Comparison of ENCODE assay signal across 11 mouse cellular contexts in genomic region chr14:120626223-120626935, GRCm38 (mm10).
A peak's percentile ranks its signal among the peaks of the same experiment; 100 is the strongest.
DNase-seq lines count a peak whose midpoint lies in the region; ATAC-seq lines count a peak whose summit lies in the region.
"Had no signal": no experiment of that assay in that cellular context is flagged by ENCODE, and none has a peak within 500 bp of the region (broad histone marks: within the 10 kb centered on the region; RNA-seq: fewer than 3 reads in every experiment).

No protein-coding gene starts in this region.

- 73% methylated on average over 9 of the region's 9 CpGs for WGBS in midbrain, embryonic 12.5 days
- 81% methylated on average over 9 of the region's 9 CpGs for WGBS in midbrain, embryonic 11.5 days
- 59% methylated on average over 9 of the region's 9 CpGs for WGBS in intestine, embryonic 16.5 days
- WGBS in liver, embryonic 12.5 days (ENCODE audit: insufficient replicate concordance): 80% methylated on average over 9 of the region's 9 CpGs

- no peak for DNase-seq in midbrain, embryonic 11.5 days (ENCODE audit: low spot score, missing footprints)
- DNase-seq in lung, adult 18-20 months: peak; percentile 32 to 57
- peak; percentile 21 for DNase-seq in right cerebral cortex, postnatal 4 days
- DNase-seq in adrenal gland, postnatal 14 days: no peak
- no peak for DNase-seq in urinary bladder, adult 2 months (ENCODE audit: low spot score)
- DNase-seq: gastrocnemius, postnatal 25 days had no signal

- H3K27ac ChIP-seq in midbrain, embryonic 12.5 days (replicated peaks): peak overlapping the region; percentile 21; the same call in 1 of the 2 replicates
- no peak overlapping the region for H3K27ac ChIP-seq in midbrain, embryonic 11.5 days (ENCODE audit: low read depth, low read length)
- H3K27ac ChIP-seq in intestine, embryonic 16.5 days (ENCODE audit: low read length): no peak overlapping the region
- no peak overlapping the region for H3K27ac ChIP-seq in liver, embryonic 12.5 days
- H3K27ac ChIP-seq: left cerebral cortex, adult 2 months had no signal

- no peaks in the 10 kb centered on the region for H3K27me3 ChIP-seq in midbrain, embryonic 12.5 days
- no peaks in the 10 kb centered on the region for H3K27me3 ChIP-seq in midbrain, embryonic 11.5 days (ENCODE audit: control insufficient read depth, insufficient read depth, low read length)
- H3K27me3 ChIP-seq in intestine, embryonic 16.5 days (replicated peaks; ENCODE audit: control insufficient read depth, insufficient read depth, low read length): no peaks in the 10 kb centered on the region
- no peaks in the 10 kb centered on the region for H3K27me3 ChIP-seq in liver, embryonic 12.5 days (replicated peaks)

- peak; percentile 49; the same call in 1 of the 2 replicates for ATAC-seq in midbrain, embryonic 12.5 days (ENCODE audit: low FRiP score, low read depth)
- no peak for ATAC-seq in midbrain, embryonic 11.5 days (ENCODE audit: low FRiP score)
- peak; percentile 75 for ATAC-seq in intestine, embryonic 16.5 days
- ATAC-seq in liver, embryonic 12.5 days: no peak

- H3K4me3 ChIP-seq in midbrain, embryonic 12.5 days: no peak overlapping the region
- H3K4me3 ChIP-seq in midbrain, embryonic 11.5 days (ENCODE audit: low read depth, low read length): no peak overlapping the region
- H3K4me3 ChIP-seq in intestine, embryonic 16.5 days (ENCODE audit: low read length): no peak overlapping the region
- no peak overlapping the region for H3K4me3 ChIP-seq in liver, embryonic 12.5 days
- H3K4me3 ChIP-seq: left cerebral cortex, adult 2 months; myocyte had no signal

- H3K36me3 ChIP-seq in midbrain, embryonic 12.5 days: no peaks in the 10 kb centered on the region
- H3K36me3 ChIP-seq in midbrain, embryonic 11.5 days (ENCODE audit: control insufficient read depth, insufficient read depth, low read length): no peaks in the 10 kb centered on the region
- H3K36me3 ChIP-seq in intestine, embryonic 16.5 days (ENCODE audit: control insufficient read depth, insufficient read depth, low read length): no peaks in the 10 kb centered on the region
- H3K36me3 ChIP-seq in liver, embryonic 12.5 days: no peaks in the 10 kb centered on the region

- no peak overlapping the region for H3K9ac ChIP-seq in midbrain, embryonic 12.5 days (replicated peaks)
- H3K9ac ChIP-seq in midbrain, embryonic 11.5 days (ENCODE audit: low read length): no peak overlapping the region
- no peak overlapping the region for H3K9ac ChIP-seq in intestine, embryonic 16.5 days (ENCODE audit: low read depth, low read length)
- no peak overlapping the region for H3K9ac ChIP-seq in liver, embryonic 12.5 days

- H3K4me1 ChIP-seq in midbrain, embryonic 12.5 days: peaks cover 7% of the 10 kb centered on the region; the same call in 1 of the 2 replicates
- no peaks in the 10 kb centered on the region for H3K4me1 ChIP-seq in midbrain, embryonic 11.5 days (ENCODE audit: control insufficient read depth, insufficient read depth, low read length)
- H3K4me1 ChIP-seq in intestine, embryonic 16.5 days (ENCODE audit: control insufficient read depth, insufficient read depth, low read length): no peaks in the 10 kb centered on the region
- no peaks in the 10 kb centered on the region for H3K4me1 ChIP-seq in liver, embryonic 12.5 days

- H3K4me2 ChIP-seq in midbrain, embryonic 12.5 days (replicated peaks): no peak overlapping the region
- no peak overlapping the region for H3K4me2 ChIP-seq in midbrain, embryonic 11.5 days
- H3K4me2 ChIP-seq in intestine, embryonic 16.5 days (ENCODE audit: low read depth, low read length): no peak overlapping the region
- no peak overlapping the region for H3K4me2 ChIP-seq in liver, embryonic 12.5 days

- H3K9me3 ChIP-seq in midbrain, embryonic 12.5 days: no peaks in the 10 kb centered on the region
- no peaks in the 10 kb centered on the region for H3K9me3 ChIP-seq in midbrain, embryonic 11.5 days (ENCODE audit: control insufficient read depth, low read length)
- H3K9me3 ChIP-seq in intestine, embryonic 16.5 days (ENCODE audit: control insufficient read depth, low read length): no peaks in the 10 kb centered on the region
- H3K9me3 ChIP-seq in liver, embryonic 12.5 days (replicated peaks): no peaks in the 10 kb centered on the region

Comparison
In these comparisons a context has a peak if more than half of its experiments do, and no peak if none do; other contexts are left out.
1. ATAC-seq: peak in midbrain, embryonic 12.5 days (single experiment) and intestine, embryonic 16.5 days (single experiment); none in midbrain, embryonic 11.5 days (single experiment) and liver, embryonic 12.5 days (single experiment).
2. DNase-seq: peak in lung, adult 18-20 months (2 of 2) and right cerebral cortex, postnatal 4 days (single experiment); none in midbrain, embryonic 11.5 days (single experiment), adrenal gland, postnatal 14 days (single experiment) and urinary bladder, adult 2 months (single experiment).